Mouse (Mus musculus) right cerebral cortex, postnatal 25 days (tissue): ENCODE results near the gene Cldn17.

ENCODE experiments used
- DNase-seq: peaks from one replicate; pipeline ENCODE4 v3.0.0; 2022

Cldn17 gene

DNA sequence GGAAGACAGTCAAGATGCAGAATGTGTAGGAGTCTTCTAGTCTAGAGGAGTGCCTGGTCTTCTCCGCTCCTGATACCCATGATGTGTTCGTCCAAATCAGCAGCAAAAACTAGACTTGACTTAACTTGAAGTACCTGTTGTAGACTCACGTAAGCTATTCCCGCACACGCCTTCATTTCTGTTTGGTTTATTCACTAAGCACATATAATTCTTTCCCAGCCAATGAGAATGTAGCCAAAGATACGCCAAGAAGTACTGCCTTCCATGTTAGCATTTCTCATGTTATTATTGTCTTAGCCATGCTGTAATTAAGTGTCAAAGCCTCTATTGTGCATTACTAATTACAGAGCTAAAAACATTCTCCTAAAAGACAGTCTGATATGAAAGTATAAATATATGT lies at the start of gene Cldn17:
Cldn17 (minus strand) TSS at position 101 of the 400 bp plus-strand sequence.
- no peak for DNase-seq

DNA sequence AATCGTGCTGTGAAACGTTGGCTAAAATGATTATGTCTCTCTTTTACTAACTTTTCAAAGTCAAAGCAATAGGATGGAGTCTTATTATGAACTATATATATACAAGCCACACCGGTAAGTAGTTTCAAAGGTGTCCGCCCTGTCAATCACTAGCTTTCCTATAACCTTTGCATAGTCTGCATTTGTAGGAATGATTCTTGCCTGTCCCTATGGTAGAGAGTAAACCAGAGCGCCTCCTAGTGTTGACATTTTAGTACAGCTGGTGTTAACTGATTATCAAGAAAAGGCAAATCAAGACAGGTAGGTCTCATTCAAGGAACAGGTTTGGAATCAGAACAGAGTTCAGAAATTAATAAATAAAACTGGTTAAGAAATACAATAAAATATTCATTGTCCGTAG lies 35.7 kb upstream of the Cldn17 start:
- DNase-seq = no peak

DNA sequence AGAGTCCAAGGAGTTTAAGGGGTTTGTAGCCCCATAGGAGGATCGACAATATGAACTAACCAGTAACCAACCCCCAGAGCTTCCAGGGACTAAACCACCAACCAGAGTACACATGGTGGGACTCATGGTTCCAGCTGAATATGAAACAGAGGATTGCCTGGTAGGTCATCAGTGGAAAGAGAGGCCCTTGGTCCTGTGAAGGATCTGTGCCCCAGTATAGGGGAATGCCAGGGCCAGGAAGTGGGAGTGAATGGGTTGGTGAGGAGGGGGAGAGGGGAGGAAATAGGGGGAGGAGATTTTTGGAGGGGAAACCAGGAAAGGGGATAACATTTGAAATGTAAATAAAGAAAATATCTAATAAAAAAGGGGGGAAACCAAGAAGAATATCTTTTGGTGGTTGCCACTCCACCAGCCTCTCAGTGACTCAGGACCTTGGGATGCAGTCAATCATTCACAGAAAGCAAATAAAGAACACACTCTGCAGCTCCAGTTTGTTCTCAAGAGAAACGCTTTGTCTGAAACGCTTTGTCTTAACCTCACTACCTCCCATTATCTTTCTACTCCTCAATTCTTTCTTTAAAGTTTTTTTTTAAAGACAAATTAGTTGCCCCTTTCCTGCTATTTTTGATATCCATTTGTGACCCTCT lies 33.2 kb upstream of the Cldn17 start:
- no peak for DNase-seq

DNA sequence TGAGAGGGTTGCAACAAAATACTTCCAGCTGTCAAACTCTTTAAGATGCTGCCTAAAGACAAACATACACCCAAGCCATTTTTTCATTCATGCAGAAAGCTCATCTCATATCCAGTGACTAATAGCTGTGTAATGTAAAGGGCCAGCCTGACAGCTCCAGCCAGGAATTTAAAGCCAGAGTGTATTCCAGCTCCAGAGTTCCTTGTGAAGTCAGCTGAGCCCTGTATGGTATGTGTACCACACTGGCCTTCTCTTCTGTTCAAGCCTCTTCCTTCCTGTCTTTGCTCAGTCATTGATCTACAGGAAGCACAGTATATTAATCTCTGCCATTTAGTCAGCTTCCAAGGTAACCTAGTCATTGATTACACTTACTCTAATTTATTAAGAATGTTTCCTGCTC lies 4.6 kb upstream of the Cldn17 start:
- no peak for DNase-seq

DNA sequence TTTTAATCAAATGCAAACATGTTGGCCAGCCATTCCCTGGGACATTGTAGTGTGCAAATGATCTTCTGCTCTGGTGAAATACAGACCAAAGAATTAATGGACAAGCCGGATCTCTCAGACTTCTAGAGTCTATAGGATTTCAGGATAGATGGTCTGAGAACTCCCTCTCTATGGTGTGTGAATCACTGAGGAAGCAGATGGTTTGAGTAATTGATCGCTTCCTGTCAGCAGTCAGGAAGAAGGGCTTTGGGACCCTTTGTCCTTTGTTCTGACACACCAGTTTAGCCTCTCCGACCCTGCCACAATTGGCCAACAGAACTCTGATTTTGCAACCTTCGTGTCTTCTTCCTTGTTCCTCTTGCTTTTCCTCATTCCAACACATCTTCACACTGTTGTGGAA lies 1.4 kb upstream of the Cldn17 start:
- DNase-seq = no peak

DNA sequence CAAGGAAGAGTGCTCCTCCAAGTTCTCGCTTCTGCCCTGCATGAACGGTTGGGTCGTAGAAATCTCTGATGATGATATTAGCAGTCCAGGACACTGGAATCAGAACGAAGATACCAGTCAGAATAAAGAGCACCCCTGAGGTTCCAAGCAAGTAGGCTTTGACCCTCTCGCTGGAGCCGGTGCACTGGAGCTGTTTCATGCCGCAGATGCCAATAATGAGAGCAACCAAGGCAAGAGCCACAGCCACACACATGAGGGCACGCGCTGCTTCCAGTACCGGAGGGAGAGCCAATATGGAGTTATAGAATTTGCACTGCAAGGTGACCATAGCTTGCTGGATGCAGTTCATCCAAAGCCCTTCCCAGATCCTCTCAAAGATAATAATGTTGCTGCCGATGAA lies 440 bp downstream of the Cldn17 start:
- DNase-seq = no peak

DNA sequence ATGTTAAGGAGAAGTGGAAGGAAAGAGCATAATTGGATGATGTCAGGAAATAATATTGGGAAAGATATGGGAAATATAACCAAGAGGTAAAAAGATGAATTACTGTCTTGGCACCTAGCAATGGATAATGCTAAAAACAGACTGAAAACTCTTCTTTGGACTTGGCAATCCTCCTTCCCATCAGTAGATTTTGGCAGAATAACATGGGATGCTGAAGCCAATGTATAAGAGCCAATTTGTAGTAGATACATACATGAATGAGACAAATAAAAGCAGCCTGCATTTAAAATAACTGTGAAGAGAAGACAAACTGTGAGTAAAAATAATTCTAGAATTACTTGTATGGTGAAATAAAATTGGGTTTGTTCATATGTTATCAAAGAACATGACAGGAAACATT lies 18.7 kb downstream of the Cldn17 start:
- DNase-seq = no peak

DNA sequence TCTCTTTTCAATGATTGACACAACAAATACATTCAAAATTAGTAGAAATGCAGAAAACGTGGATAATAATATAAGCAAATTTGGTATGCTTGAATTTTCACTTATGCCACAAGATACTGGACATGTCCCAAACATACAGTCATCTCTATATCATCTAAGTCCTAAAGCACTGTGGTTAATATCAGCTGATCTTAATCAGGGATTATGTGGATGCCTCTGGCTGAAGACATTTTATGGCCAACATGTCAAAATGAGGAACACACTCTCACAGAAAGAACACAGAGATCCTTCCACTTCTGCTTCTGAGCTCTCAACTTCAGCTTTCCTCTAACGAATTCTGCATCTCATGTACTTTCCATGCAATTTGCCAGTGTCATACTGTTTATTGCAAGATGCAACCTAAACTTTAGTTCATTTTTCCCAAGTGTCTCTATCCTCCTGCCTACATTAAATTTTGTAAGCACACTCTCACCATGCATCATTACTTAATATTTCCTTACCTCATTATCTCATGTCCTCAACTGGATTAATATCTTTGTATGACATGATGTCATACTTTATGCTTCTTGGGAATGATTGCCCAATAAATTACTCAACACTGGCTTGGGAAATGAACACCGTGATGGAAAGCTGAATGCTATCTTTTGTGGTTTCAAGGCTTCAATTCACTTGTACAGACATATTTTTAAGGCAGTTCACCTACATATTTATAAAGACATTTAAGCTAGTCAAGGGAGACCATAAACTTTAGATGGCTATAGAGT lies 26.6 kb downstream of the Cldn17 start:
- no peak for DNase-seq

DNA sequence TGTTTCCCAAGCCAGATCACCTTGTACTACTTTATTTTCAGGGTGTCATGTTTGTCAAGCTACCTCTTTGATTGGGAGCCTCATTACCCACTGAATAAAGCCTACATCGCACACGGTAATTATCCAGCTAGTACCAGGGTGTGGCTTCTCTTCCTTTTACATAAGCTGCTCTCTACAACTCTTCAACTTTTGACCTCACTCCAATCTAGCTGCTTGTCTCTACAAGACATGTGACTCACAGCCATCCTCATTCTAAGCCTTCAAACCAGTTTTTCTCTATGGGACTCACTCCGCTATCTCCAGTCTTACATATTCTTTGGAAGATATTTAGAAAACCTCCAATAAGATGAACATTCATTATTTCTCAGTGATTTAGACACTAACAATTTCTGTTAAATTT lies 43.5 kb downstream of the Cldn17 start:
- DNase-seq = no peak
